Mouse (Mus musculus): ENCODE measurements around the gene A330070K13Rik.

Gene A330070K13Rik

DNA sequence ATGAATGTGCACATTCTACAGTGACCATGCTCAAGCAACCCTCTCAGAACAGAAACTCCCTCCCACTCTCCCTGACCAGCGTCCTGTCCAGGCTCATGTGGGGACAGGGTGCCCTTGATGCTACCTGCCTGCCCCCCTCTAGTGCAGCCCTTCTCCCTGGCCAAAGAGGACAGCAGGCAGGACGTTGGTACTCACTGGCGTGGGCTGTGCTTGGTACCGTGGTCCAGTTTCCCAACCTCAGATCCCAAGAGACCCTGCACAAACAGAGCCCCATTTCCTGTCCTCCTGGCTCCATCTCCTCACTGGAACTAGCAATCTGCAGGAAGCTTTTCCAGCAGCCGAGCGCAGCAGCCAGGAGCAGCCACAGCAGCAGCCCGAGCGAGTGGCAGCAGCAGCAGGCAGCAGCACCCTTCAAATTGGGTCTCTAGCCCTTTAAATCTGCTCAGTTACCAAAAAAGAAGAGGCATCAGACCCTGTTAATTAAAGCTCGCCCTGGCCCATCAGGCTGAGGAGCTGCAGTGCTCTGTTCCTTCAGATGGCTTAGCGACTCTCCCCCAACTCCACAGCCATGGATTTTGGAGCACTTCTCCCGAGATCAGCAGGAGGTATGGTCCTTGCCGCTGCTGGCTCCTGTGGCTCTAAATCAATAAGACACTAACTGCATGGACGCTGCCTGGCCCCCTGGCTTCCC lies at the start of gene A330070K13Rik:
Gene A330070K13Rik (minus strand): TSS at position 410 of the 691 bp plus-strand sequence.
- no peak for DNase-seq (ENCODE audit: extremely low read depth, low read depth)

- no peak for DNase-seq (ENCODE audit: extremely low read depth, low read depth)
These were observed 27.1 kb upstream of the A330070K13Rik start for GRCm38 (mm10) chr5:130411516-130411915.

DNA sequence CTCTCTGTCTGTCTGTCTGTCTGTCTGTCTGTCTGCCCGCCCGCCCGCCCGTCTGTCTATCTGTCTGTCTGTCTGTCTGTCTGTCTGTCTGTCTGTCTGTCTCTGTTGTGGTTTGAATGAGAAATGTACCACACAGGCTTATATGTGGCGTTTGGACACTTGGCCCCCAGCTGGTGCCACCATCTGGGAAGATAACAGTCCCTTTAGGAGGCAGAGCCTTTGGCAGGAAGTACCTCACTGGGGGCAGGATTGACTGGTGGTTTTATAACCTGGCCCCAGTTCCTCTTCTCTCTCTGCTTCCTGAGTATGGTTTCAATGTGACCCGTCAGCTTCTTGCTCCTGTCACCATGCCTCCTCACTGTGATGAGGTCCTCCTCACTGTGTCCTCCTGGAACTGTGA lies 25.3 kb upstream of the A330070K13Rik start:
- no peak for DNase-seq (ENCODE audit: extremely low read depth, low read depth)

DNA sequence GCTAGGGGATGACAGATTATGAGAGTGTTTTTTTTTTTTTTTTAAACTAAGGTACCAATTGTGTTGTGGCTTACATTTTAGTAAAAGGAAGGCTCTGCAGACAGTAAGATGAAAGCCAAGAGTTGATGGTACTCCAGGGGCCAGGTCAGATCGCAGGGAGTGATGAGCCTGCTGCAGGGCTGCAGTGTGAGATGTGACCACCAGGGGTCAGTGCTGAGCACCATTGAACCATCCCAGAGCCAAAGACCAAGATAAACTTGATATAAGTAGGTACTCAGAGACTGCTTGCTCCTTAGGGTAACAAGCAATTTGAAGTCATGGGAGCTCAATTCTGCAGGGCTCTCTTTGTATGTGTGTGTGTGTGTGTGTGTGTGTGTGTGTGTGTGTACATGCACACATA lies 20.8 kb upstream of the A330070K13Rik start:
- no peak for DNase-seq (ENCODE audit: extremely low read depth, low read depth)

- DNase-seq (ENCODE audit: extremely low read depth, low read depth), result no peak
These were observed 15.9 kb upstream of the A330070K13Rik start for GRCm38 (mm10) chr5:130400136-130400917.

DNA sequence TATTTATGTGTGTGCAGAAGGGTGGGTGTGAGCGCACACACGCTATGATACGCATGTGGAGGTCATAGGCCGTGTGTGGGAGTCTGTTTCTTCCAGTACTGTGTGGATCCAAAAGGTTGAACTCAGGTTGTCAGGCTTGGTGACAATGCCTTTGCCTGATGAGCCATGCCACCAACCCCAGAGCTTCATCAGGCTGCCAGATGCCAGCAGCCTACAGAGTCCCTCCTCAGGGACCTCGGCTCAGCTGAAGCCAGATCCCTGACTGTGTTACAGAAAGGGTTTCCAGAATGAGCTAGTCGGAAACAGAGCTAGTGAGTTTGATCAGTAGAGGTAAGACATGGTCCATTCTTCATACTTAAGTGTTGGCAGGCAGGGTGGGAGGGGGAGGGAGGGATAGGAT lies 10.7 kb upstream of the A330070K13Rik start:
- DNase-seq (ENCODE audit: extremely low read depth, low read depth), result no peak

DNA sequence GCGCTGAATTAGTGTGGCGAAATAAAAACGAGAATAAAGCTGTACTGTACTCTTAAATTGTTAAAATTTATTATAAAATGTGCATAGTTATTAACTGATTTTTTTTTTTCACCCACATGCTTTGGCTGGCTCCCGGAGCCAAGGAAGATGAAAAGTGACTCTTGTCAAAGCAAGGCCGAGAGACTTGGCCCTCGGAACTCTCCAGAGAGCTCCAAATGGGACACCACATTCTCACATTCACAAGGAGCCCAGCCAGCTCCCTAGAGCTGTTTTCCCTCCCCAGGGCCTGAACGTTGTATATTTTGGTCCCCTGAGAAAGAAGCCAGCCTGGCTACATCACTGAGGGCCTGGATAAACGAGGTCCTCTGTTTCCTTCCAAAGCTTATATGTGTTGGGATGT lies 10.0 kb upstream of the A330070K13Rik start:
- DNase-seq (ENCODE audit: extremely low read depth, low read depth), result no peak

GRCm38 (mm10) chr5:130393618-130394355 lies 9.4 kb upstream of the A330070K13Rik start:
- no peak for DNase-seq (ENCODE audit: extremely low read depth, low read depth)

GRCm38 (mm10) chr5:130386418-130386817 lies 2.0 kb upstream of the A330070K13Rik start:
- DNase-seq (ENCODE audit: extremely low read depth, low read depth), result no peak

GRCm38 (mm10) chr5:130375411-130375810 lies 9.0 kb downstream of the A330070K13Rik start:
- no peak for DNase-seq (ENCODE audit: extremely low read depth, low read depth)

- no peak for DNase-seq (ENCODE audit: extremely low read depth, low read depth)
These were observed 15.2 kb downstream of the A330070K13Rik start, which contains the start of gene Caln1 for GRCm38 (mm10) chr5:130369237-130369636. Gene Caln1, plus strand, starts transcription at chr5:130369455.

DNA sequence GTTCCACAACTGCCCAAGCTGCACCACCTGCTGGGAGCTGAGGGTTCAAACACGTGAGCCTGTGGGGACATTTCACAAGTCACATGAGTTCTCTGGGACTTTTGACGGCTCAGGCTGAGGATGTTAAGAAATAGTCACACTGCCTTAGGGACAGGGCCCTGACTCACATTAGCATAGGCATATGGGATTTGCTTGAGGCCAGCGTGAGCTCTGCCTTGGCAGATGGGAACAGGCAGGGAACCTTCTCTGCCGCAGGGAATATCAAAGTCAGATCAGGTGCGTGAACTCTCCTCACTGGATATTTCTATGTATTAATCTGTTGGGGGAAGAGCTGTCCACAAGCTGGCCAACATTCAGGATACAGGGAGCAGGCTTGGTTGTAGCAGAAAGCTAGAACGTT lies 16.2 kb downstream of the A330070K13Rik start:
- DNase-seq (ENCODE audit: extremely low read depth, low read depth), result no peak

DNA sequence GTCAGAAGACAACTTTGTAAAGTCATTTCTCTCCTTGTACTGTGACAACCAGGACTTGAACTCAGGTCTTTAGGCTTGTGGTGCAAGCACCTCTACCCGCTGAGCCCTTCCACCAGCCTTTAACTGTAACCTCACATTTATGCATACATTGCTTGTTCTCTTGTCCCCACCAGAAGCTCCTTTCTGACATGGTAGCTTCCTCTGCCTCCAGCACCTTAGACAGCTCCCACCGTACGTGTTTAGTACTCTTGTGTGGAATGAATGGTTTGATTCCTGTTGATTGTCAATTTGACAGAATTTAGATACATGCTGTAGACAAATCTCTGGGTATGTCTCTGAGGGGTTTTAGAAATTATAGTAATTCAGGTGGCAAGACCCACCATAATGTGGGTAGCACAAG lies 20.7 kb downstream of the A330070K13Rik start:
- DNase-seq (ENCODE audit: extremely low read depth, low read depth), result no peak

GRCm38 (mm10) chr5:130363111-130363510 lies 21.3 kb downstream of the A330070K13Rik start:
- DNase-seq (ENCODE audit: extremely low read depth, low read depth), result no peak

DNA sequence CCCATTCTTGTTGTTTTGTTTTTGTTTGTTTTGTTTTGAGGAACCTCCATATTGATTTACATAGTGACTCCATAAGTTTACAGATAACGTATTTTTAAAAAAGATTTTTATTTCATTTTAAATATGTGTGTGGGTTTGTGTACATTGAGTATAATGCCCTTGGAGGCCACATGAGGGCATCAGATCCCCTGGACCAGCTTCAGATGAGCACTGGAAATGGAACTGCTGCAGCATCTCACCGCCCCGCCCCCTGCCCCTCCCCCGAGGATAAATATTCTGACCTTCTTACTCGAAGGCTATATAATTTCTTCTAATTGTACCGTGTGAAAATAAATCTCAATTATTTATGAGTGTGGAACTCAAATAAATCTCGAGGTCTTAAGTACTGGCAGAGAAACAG lies 29.2 kb downstream of the A330070K13Rik start:
- DNase-seq (ENCODE audit: extremely low read depth, low read depth), result no peak

- no peak for DNase-seq (ENCODE audit: extremely low read depth, low read depth)
These were observed 38.6 kb downstream of the A330070K13Rik start for GRCm38 (mm10) chr5:130345871-130346270.

DNA sequence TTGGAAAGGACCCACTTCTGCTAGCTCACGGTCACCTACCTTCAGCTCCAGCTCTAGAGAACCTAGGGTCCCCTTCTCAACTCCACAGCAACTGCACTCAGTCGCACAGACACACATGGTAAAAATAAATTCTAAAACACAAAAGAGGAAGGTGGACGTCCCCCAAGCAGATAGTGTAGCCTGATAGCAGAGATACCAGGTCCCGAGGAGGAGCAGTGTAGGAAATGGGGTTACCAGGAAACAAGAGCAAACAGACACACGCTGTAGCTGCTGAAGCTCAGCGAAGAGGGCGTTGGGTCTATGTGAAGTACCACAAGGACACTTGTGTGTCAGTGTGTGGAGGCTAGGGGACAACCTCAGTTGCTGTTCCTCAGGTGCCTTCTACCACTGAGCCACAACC lies 39.4 kb downstream of the A330070K13Rik start:
- DNase-seq (ENCODE audit: extremely low read depth, low read depth), result peak; percentile 40

DNA sequence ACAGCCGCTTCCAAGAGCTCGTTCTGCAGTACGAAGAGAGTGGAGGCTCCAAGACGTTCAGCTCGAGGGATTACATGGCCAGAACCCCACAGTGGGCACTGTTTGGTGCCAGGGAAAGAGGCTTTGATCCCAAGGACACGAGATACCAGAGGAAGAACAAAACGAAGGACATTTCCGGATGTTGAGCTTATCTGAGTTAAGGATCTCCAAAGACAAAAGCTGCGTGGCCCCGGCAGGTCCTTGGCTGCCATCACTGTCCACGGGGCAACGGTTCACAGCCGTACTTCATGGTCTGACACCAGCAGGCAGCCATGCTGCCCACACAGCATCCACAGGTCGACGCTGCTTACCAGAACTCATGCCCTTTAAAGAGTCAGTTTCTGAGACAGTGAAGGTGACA lies 43.8 kb downstream of the A330070K13Rik start:
- DNase-seq (ENCODE audit: extremely low read depth, low read depth), result no peak

- DNase-seq (ENCODE audit: extremely low read depth, low read depth), result no peak
These were observed 49.0 kb downstream of the A330070K13Rik start for GRCm38 (mm10) chr5:130335462-130335861.

DNA sequence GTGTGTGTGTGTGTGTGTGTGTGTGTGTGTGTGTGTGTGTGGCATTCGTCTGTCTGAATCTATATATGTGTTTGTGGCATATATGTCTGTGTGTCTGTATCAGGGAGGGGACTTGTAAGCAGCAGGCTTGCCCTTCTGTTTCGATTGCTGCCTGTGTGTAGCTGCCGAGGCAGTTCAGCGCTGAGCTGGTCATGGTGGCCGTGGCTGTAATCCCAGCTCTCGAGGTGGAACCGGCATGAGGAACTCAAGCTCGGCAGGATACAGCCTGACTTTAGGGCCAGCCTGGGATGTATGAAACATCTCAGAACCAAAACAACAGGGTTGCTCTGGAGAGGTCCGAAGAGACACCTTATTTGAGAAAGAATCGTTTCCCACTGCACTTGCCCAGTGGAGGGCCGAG lies 50.5 kb downstream of the A330070K13Rik start:
- DNase-seq (ENCODE audit: extremely low read depth, low read depth), result no peak

- DNase-seq (ENCODE audit: extremely low read depth, low read depth), result no peak
These were observed 50.9 kb downstream of the A330070K13Rik start for GRCm38 (mm10) chr5:130333566-130333965.

DNA sequence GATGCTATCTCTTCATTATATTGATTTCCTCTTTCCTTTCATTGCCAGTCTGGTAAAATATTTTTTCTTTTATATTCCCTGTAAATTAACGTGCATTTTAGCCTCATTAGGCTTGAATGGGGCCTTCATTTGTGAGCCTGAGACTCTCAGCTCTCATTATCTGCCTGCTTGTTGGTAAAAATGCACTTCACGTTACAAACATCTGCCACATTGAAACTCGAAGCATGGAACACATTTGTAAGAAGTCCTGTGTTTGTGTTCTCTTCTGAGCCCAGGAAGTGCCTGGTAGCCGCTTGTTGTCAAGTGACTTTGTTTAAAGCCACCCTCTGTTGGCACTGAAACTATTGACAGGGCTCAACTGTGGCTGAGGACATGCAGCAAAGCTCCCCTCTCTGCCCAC lies 53.2 kb downstream of the A330070K13Rik start:
- DNase-seq (ENCODE audit: extremely low read depth, low read depth), result no peak

All from MEL-GATA-1-ER (cell line).